Mouse (Mus musculus) 3134 (cell line): ENCODE data around the gene Camk1d.

Source experiments
- DNase-seq: peaks from one replicate; pipeline ENCODE4 v3.0.0-alpha.2; 2011; ENCODE audit warnings: low spot score; ENCODE audit not compliant: insufficient read length; ENCODE audit errors: extremely low read depth

The Camk1d gene

DNA sequence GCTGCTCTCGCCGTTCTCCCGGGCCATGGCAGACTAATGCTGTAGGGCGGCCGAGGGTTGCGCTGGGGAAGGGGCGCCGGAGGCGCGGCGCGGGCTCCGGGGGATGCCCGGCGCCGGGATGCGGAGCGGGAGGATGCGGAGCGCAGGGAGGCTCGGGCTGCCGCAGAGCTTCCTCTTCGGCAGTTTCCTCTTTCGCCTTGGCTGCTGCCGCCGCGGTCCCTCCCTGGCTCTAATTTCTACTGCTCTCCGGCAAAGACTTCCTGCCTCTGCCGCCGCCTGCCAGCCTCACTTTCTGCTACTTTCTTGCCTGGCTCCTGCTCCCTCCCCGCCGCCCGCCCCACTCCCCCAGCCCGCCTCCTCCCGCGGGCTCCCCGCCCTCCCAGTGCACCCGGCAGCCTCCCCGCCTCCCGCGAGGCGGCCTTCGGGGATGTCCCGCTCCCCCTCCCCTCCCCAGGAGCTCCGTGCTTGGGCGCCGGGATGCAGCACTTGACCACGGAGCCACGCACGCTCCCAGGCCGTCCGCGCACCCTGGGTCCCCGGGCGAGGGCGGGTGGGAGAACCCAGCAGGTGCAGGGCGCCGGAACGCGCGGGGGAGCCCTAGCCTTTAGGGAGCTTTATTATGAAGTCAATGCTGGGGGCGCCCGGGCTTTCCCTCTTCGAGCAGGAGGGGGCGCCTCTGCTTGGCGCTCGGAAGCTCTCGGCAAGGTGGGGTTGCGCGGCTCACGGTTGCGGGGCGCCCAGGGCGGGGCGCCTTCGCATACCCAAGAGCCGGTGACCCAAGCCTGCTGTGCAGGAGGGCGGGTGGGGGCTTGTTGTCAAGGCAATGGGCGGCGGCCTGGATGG, at the start of gene Camk1d:
TSS of gene Camk1d (minus strand) at position 305 of the 843 bp plus-strand sequence.
- no peak for DNase-seq

DNA sequence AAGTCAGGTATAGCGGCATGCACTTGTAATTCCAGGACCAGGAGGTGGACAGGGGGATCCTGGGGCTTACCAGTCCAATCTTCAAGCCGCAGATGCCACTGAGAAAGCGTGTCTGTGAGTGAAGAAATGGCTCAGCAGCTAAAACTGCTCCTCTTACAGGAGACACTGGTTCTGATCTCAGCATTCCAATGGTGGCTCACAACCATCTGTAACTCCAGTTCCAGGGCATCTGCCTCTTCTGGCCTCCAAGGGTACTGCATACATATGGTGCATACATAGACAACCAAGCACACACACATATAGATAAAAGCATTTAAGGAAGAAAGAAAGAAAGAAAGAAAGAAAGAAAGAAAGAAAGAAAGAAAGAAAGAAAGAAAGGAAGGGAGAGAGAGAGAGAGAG, 47.7 kb upstream of the Camk1d start:
- no peak for DNase-seq

DNA sequence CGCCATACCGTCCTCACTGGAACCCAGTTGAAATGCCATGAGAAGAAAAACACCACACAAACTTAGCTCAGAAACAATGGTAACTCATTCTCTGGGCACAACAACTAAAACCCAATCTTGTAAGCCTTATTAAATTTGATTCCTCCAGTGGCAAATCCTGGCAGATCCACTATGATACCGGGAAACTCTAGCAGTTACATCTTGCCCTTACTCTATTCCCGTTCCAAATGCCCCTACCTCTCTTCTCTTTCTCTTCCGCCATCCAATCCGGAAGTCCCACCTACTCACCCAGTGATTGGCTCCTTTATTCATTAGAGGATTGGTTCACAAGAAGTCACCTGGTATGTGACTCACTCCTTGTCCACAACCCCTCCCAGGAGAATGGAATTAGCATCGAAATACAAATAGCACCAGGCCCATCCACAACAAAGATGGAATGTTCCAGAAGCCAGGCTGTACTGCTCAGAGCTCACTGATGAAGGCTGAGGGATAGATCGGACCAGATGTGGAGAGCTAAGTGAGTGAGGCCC, 46.2 kb upstream of the Camk1d start:
- no peak for DNase-seq

DNA sequence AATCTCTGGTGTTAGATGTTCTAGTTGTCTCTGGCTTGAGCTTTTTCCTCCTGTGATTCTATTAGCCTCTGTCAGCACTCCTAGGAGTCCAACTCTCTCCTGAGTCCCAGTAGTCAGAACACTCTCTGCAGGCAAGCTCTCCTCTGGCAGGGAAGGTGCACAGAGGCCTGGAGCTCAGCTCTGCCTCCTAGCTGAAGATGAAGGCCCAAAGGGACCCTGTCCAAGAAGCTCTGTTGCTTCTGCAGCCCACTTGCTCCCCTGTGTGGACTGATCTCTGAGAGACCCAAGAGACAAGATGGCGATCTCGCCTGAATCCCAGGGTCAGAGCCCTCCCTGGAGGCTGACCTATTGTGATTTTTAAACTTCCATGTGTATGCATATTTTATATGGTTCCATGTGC, 44.3 kb upstream of the Camk1d start:
- no peak for DNase-seq

DNA sequence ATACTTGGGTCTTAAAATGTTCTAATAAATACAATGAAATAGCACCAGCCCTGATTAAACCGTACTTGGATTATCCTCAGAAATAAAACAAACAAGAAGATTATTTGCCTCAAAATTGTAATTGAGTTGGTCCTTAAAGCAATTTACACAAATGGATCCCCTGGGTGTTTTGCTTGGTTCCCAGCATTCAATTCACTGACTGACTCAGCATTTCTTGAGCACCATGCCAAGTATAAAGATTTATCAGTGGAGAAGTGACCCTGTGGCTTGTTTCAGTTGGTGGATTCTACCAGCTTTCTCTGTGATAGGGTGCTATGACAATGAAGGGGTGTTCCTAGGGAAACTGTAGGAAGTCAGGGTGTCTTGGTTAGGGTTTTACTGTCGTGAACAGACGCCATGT, 36.6 kb upstream of the Camk1d start:
- no peak for DNase-seq

DNA sequence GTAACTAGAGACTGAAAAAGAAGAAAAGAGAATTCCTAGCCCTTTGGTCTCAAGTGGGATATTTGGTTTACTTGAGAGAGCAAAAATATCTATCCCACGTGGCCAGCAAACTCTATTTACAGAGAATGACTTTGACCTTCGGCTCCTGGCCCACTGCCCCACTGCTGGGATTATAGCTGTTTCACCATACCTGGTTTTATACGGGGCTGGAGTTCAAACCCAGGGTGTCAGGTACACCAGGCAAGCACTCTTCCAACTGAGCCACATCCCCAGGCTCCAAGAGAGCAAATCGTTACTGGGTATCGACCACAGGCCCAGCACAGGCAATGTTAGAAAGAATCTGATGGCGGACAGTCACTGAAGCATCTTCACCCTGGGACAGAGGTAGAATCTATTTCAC, 34.9 kb upstream of the Camk1d start:
- DNase-seq, result no peak

DNA sequence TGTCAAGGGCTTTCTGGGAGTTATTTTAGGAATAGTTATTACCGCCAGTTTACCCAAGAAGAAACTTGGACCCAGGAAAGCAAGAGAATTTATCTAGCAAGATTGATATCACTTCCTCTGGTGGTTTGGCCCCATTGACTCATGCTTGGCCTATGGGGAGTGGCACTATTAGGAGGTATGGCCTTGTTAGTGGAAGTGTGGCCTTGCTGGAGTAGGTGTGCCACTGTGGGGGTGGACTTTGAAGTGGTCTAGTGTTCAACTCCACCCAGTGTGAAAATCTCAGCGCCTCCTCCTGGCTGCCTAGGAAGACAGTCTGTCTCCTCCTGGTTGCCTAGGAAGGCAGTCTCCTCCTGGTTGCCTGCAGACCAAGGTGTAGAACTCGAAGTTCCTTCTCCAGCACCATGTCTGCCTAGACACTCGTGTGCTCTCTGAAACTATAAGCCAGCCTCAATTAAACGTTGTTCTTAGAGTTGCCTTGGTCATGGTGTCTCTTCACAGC, 33.3 kb upstream of the Camk1d start:
- DNase-seq, result peak; percentile 18

DNA sequence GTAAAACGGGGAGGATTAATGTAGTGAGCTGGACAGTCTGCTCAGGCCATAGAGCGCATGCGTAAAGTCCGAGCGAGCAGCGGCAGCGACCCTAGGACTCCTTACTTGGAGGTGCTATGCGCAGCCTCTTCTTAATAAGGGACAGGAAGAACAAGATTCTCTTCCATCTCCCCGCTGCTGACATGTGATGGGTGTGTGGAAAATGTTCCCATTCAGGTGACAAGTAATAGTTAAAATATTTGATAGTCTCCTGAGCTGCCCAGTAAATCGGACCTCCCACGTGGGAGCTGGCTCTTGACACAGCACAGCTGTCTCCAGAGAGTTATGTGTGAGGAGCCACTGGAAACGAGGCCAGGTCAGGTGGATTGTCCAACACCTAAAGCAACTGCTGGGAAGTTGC, 32.2 kb upstream of the Camk1d start:
- no peak for DNase-seq

DNA sequence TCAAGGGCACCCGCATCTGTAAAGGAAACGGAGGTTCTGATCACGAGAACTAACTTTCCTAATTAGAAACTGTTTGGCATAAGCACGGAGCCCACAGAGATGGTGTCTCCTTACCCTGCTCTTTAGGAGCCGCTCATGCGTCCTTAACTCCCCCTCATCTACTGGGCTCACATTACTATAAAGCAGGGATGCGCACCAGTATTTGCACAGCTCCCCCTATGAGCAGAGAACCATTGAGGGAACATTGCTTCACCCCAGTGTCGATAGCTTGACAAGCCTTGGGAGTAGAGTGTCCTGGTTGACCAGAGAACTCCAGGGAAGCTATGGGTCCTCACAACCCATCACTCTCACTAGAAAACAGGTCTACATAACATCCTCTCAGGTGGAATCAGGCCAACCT, 29.6 kb upstream of the Camk1d start:
- no peak for DNase-seq

DNA sequence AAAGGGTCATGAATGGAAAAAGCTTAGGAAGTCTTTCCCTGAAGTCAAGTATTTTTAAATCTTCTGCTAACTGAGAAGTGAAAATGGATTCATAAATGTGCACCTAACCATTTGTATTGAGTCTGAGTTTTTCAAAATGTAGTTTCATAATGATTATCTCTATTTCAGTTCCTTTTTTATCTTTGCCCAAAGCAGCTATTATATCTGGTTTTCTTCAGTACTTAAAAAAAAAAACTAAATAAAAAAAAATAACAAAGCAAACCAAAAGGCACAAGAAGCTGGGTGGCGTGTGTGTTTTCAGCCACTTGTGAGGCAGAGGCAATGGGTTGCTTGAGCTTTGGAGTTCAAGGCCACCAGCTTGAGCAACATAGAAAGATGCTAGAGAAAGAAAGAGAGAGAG, 26.6 kb upstream of the Camk1d start:
- no peak for DNase-seq

DNA sequence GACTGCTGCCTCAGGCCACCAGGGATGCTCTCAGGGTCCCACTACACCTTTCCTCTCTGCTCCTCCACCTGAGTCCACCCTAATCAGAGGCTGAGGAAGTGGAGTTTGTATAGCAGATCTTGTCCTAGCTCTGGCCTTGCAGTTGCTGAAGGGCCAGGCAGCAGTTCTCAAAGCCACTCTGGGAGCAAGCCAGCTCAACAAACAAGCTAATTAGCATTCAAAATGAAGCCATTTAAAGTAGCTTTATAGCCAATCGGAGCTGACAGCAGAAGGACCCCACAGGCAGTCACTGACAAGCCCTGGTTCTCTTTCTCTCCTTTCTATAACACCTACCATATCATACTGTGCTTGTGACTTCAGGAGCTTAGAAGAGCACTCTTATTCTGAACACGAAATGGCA, 21.6 kb upstream of the Camk1d start:
- no peak for DNase-seq

DNA sequence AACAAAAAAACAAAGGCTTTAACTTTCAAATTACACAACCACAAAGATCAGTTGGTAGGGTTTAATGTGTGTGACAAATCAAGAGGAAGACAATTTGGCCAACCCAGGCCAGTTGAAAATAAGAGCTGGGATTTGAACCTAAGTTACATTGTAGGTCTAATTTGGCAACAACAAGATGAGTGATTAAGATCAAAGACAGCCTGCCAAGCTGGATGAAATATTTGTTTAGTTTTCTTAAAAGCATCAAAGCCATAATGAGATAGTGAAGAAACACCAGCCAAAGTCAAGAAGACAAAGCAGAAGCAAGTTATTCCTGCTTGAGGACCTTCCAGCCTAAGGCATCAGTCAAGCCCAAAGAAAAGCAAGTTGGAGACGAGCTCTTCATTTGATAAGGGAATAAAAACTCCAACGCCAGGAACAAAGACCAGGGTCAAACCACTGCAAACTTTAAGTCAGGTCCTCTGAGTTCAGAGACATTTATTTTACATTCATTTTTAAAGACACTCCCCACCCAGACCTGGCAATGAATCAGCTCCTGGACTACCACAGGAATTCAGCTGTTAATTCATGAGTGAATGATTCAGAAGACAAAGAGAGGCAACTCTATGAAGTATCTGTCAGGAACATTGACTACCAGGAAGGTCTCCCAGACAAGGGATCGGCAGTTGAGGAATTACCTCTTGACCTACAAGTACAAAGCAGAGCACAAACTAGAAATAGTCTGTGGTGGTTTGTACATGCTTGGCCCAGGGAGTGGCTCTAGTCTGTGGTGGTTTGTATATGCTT, 19.2 kb upstream of the Camk1d start:
- DNase-seq, result peak; percentile 69

DNA sequence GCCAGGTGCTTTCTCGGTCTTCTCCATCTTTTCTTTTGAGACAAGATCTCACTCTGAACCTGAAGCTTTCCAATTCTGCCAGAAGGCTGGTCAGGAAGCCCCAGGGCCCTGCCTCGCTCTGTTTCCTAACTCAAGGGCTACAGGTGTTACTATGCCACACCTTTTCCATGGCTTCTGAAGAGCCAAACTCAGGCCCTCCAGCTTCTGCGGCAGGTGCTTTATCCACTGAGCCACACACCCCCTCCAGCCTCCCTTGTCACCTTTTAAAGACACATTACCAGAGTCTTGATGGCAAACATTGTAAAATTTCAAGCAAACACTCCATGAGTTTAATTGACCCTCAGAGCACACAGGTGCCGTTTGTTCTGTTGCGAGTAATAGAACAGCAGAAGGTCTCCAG, 17.7 kb upstream of the Camk1d start:
- DNase-seq, result no peak

DNA sequence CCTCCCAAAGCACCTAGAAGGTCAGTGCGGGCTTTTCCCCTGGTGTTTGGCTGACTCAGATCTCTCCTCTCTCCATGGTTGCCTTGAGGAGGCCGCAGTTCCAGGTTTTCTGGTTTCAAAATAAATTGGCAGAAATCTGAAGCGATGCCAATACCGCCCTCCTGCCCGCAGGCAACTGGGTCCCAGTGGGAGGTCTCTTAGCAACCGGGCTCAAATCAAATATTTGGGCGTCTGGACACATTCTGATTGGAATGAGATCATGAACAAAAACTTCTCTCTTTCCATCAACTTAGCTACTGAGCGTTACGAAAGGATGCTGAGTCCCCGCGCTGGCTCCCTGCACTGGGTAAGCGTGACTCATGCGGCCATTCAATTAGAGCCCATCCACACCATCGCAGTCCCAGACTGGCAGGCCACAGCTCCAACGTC, 16.1 kb upstream of the Camk1d start:
- peak; percentile 88 for DNase-seq

DNA sequence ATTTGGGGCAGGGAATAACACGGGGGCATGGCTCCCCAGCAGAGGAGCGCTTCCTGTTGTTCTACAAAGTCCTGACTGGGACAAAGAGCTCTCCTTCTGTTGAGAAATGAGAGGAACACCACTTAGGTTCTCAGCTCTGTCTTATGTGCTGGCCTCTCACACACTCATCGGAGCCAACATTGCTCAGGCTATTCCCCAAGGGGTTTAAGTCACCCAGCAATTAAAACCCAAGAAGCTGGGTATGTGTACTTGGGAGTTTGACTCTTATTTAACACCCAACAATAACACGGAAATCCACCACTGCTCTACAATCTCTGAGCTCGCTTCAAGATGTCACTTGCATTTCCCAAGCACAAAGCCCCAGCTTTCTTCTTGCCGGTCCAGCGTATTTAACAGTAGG, 15.6 kb upstream of the Camk1d start:
- peak; percentile 73 for DNase-seq

DNA sequence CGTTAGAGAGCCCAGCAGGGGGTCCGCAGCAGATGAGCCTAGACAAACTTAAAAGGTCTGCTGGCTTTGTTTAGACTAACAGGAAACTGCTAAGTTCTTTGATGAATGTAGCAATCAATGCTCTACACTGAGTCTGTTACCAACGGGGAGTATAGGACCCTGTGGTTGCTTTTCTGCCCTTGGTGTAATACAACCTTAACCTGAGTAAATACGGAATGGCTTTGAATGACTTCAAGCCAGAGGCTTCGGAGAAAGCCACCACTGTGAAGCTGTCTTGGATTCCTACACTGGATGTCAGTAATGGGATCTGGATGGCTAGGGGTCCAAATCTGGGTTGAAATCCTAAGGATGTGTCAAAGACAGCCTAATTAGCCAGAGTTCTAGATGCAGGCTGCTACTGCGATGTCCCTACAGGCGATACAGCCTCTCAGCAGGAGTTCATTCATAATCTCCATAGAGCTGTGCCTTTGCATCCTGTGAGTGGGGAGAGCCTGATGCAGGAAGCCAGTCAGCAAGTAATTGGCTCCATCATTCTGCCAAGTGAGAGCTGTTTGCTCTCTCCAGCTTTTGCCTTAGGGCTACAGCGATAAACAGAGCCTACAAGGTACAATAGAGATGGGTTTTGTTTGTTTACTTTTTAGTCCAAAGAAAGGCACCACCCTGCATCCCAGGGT, 10.8 kb upstream of the Camk1d start:
- no peak for DNase-seq

DNA sequence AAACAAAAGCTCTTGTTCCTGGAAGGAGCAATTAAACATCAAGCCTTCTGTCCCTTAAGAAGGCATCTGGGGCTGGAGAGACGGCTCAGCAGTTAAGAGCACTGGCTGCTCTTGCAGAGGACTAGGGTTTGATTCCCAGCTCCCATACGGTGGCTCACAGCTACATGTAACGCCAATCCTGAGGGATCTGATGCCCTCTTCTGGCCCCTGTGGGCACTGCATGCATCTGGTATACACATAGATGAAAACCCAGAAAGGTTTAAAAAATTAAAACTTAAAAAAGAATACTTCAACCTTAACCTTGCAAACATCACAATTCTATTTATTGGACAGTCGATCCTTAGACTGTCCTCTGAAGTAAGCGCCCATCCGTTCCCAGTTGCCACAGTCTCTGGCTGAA, 3.4 kb upstream of the Camk1d start:
- DNase-seq, result no peak

DNA sequence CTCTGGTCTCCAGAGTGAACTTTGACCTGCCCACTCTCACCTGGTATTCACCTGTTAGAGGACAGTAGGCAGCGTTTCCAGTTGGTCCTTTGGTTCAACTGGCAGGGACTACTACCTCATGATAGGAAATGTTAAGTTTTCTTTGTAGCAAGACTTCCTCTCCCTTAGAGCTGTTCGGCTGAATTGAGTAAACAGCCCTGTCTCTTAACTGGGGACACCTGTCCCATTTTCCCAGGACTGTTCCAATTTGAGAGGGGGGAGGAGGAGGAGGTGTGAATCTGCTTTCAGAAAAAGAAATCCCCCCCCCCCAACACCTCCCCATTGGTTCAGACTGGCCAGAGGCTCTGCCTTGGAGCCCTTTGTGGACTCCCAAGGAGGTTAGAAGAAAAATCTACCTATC, 1.2 kb upstream of the Camk1d start:
- no peak for DNase-seq

DNA sequence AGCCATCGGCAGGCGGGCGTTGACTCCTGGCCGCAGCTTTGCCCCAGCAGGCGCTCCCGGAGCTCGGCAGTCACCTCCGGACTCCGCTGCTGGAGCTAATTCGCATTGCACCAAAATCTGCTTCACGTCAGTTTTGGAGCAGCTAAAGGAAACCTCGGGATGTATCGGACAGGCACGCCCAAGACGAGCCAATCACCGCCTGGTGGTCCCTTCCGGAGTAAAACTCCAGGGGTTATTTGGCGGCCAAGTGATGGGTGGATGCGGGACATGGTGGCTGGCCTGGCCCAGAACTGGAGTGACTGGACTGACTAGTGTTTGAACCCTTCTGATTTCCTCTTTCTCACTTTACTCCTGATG, 717 bp upstream of the Camk1d start:
- DNase-seq, result no peak

DNA sequence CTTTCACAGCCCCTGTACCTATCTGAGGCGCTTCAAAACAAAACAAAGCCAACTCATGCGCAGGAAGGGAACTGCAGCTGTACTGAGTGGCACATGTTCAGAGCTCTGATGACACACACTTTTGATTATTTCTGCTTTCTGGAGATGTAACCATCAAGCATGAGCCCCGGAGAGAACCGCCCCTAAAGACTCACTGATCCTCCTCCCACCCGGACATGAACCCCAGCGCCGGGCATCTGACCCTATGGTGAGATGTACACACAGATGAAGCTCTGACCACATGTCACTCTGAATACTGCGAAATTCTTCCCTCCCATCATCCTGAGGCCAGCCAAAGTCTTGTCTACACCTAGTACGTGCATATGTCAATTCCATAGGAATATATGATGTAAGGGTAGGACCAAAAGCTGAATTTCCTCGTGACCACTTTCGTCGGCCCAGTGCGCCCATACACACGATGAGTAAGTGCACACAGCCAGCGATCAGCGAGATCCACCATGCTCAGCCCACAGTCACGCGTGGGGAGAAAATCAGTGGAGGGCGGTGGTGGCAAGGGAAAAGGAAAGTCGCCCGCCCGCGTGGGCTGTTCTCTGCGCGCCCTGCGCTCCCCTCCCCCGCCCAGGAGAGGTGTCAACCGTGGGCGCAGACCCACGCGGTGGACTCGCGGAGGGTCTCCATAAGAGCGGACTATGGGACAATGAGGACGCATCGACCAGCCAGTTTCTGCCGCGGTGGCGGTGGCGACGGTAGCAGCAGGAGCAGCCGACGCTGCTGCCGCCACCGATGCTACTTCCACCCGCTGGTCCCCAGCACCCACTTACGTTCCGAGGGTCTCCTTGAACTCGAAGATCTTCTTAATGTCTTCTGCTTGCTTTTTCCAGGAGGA, 747 bp downstream of the Camk1d start:
- no peak for DNase-seq
